Mouse (Mus musculus): Measurements from ENCODE around the gene Klk6.

The Klk6 gene

GRCm38 (mm10) chr7:43824199-43824598 is at the start of gene Klk6:
Gene Klk6 (plus strand): TSS chr7:43824499.
- DNase-seq (ENCODE audit: low read depth, low spot score) = no peak

- no peak for DNase-seq (ENCODE audit: low read depth, low spot score)
Measured at GRCm38 (mm10) chr7:43774802-43775201, 49.5 kb upstream of the Klk6 start.

GRCm38 (mm10) chr7:43775311-43776057 is 48.8 kb upstream of the Klk6 start:
- no peak for DNase-seq (ENCODE audit: low read depth, low spot score)

- DNase-seq (ENCODE audit: low read depth, low spot score) = no peak
Measured at GRCm38 (mm10) chr7:43776506-43776905, 47.8 kb upstream of the Klk6 start.

GRCm38 (mm10) chr7:43777423-43777822 is 46.9 kb upstream of the Klk6 start:
- no peak for DNase-seq (ENCODE audit: low read depth, low spot score)

- no peak for DNase-seq (ENCODE audit: low read depth, low spot score)
Measured at GRCm38 (mm10) chr7:43778176-43778970, 45.9 kb upstream of the Klk6 start.

- DNase-seq (ENCODE audit: low read depth, low spot score) = no peak
Measured at GRCm38 (mm10) chr7:43780241-43780640, 44.1 kb upstream of the Klk6 start.

GRCm38 (mm10) chr7:43780746-43781145 is 43.6 kb upstream of the Klk6 start, which contains the start of gene Klk10:
Gene Klk10 (plus strand): TSS chr7:43781035.
- no peak for DNase-seq (ENCODE audit: low read depth, low spot score)

GRCm38 (mm10) chr7:43781541-43781940 is 42.8 kb upstream of the Klk6 start:
- DNase-seq (ENCODE audit: low read depth, low spot score) = no peak

- peak; percentile 80 for DNase-seq (ENCODE audit: low read depth, low spot score)
Measured at GRCm38 (mm10) chr7:43782275-43783265, 41.7 kb upstream of the Klk6 start.

- no peak for DNase-seq (ENCODE audit: low read depth, low spot score)
Measured at GRCm38 (mm10) chr7:43785286-43785685, 39.0 kb upstream of the Klk6 start.

GRCm38 (mm10) chr7:43788096-43788495 is 36.2 kb upstream of the Klk6 start:
- DNase-seq (ENCODE audit: low read depth, low spot score) = no peak

GRCm38 (mm10) chr7:43789295-43789694 is 35.0 kb upstream of the Klk6 start:
- DNase-seq (ENCODE audit: low read depth, low spot score) = no peak

GRCm38 (mm10) chr7:43791591-43791990 is 32.7 kb upstream of the Klk6 start, which contains the start of gene Klk9:
Gene Klk9 (plus strand): TSS chr7:43791891.
- no peak for DNase-seq (ENCODE audit: low read depth, low spot score)

GRCm38 (mm10) chr7:43796355-43796754 is 27.9 kb upstream of the Klk6 start:
- DNase-seq (ENCODE audit: low read depth, low spot score) = no peak

- peak; percentile 74 for DNase-seq (ENCODE audit: low read depth, low spot score)
Measured at GRCm38 (mm10) chr7:43797333-43797769, 26.9 kb upstream of the Klk6 start, which contains the start of gene Klk8. Gene Klk8 (plus strand): TSS chr7:43797577.

- peak; percentile 62 for DNase-seq (ENCODE audit: low read depth, low spot score)
Measured at GRCm38 (mm10) chr7:43797844-43798462, 26.3 kb upstream of the Klk6 start.

GRCm38 (mm10) chr7:43799876-43800275 is 24.4 kb upstream of the Klk6 start:
- no peak for DNase-seq (ENCODE audit: low read depth, low spot score)

GRCm38 (mm10) chr7:43810994-43811393 is 13.3 kb upstream of the Klk6 start, which contains the start of gene Klk7:
Gene Klk7 (plus strand): TSS chr7:43811294.
- no peak for DNase-seq (ENCODE audit: low read depth, low spot score)

GRCm38 (mm10) chr7:43815211-43815610 is 9.1 kb upstream of the Klk6 start:
- DNase-seq (ENCODE audit: low read depth, low spot score) = no peak

GRCm38 (mm10) chr7:43816746-43817145 is 7.6 kb upstream of the Klk6 start:
- DNase-seq (ENCODE audit: low read depth, low spot score) = no peak
